Mouse (Mus musculus) testis, postnatal 14 days (tissue): ENCODE data around the gene Mid1.
"Not testable (repeated sequence)": the region's sequence is repeated elsewhere in the genome, so short reads cannot be mapped to it uniquely, and the experiment has no call there.

Source experiments
- DNase-seq: peaks from one replicate; pipeline ENCODE4 v3.0.0; 2021; ENCODE audit warnings: low spot score

Gene Mid1

DNA sequence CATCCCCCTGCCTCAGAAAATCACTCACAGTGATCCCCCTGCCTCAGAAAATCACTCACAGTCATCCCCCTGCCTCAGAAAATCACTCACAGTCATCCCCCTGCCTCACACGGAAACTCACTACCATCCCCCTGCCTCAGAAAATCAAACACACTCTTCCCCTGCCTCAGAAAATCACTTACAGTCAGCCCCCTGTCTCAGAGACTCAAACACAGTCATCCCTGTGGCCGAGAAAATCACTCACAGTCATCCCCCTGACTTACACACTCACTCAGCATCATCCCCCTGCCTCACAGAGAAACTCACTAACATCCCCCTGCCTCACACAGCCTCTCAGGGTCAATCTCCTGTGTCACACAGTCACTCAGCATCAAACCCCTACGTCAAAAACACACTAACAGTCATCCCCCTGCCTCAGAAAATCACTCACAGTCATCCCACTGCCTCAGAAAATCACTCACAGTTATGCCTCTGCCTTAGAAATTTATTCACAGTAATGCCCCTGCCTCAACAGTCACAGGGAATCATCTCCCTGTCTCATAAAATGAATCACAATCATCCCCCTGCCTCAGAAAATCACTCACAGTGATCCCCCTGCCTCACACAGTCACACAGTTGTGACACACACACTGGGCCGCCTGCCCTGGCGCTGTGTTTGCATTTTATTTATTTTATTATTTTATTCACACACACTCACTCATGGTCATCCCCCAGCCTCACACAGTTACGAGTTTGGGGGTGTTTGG lies 315.8 kb downstream of the Mid1 start:
- DNase-seq, result not testable (repeated sequence)

- not testable (repeated sequence) for DNase-seq
Observed at GRCm38 (mm10) chrX:170001388-170001695, 316.3 kb downstream of the Mid1 start.

DNA sequence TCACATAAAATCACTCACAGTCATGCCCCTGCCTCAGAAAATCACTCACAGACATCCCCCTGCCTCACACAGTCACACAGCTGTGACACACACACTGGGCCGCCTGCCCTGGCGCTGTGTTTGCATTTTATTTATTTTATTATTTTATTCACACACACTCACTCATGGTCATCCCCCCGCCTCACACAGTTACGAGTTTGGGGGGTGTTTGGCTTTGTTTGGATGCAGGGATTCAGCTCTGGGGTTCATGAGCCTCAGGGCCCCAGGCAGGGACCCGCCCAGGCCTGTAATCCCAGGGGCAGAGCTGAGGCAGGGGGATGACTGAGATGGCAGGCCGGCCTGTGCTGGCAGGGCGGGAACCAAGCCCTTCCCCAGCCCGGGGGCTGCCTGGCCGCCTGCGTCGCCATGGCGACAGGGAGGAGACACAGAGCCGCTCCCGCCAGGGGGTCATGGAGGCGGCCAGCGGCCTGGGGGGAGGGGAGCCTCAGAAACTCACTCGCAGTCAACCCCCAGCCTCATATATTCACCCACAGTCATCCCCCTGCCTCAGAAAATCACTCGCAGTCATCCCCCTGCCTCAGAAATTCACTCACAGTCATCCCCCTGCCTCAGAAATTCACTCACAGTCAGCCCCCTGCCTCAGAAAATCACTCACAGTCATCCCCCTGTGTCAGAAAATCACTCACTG lies 317.7 kb downstream of the Mid1 start:
- peak; percentile 81 for DNase-seq

- not testable (repeated sequence) for DNase-seq
Observed at GRCm38 (mm10) chrX:170003536-170003935, 318.5 kb downstream of the Mid1 start.

DNA sequence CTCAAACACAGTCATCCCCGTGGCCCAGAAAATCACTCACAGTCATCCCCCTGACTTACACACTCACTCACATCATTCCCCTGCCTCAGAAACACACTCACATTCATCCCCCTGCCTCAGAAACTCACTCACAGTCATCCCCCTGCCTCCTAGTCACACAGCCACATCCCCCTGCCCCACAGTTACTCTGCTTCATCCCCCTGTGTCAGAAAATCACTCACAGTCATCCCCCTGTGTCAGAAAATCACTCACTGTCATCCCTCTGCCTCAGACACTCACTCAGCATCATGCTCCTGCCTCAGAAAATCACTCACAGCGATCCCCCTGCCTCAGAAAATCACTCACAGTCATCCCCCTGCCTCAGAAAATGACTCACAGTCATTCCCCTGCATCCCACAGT lies 319.2 kb downstream of the Mid1 start:
- DNase-seq, result not testable (repeated sequence)

DNA sequence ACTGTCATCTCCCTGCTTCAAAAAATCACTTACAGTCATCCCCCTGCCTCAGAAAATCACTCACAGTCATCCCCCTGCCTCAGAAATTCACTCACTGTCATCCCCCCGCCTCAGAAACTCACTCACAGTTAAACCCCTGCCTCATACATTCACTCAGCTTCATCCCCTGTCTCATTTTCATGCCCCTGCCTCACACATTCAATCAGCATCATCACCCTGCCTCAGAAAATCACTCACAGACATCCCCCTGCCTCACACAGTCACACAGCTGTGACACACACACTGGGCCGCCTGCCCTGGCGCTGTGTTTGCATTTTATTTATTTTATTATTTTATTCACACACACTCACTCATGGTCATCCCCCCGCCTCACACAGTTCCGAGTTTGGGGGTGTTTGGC lies 319.8 kb downstream of the Mid1 start:
- DNase-seq, result peak; percentile 50

DNA sequence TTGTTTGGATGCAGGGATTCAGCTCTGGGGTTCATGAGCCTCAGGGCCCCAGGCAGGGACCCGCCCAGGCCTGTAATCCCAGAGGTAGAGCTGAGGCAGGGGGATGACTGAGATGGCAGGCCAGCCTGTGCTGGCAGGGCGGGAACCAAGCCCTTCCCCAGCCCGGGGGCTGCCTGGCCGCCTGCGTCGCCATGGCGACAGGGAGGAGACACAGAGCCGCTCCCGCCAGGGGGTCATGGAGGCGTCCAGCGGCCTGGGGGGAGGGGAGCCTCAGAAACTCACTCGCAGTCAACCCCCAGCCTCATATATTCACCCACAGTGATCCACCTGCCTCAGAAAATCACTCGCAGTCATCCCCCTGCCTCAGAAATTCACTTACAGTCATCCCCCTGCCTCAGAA lies 320.2 kb downstream of the Mid1 start:
- DNase-seq, result peak; percentile 81

- not testable (repeated sequence) for DNase-seq
Observed at GRCm38 (mm10) chrX:170005695-170006297, 320.8 kb downstream of the Mid1 start.

DNA sequence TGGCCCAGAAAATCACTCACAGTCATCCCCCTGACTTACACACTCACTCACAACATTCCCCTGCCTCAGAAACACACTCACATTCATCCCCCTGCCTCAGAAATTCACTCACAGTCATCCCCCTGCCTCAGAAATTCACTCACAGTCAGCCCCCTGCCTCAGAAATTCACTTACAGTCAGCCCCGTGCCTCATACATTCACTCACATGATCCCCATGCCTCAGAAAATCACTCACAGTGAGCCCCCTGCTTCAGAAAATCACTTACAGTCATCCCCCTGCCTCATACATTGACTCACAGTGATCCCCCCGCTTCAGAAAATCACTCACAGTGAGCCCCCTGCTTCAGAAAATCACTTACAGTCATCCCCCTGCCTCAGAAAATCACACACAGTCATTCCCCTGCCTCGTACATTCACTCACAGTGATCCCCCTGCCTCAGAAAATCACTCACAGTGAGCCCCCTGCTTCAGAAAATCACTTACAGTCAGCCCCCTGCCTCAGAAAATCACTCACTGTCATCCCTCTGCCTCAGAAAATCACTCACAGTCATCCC lies 321.8 kb downstream of the Mid1 start:
- DNase-seq, result not testable (repeated sequence)

DNA sequence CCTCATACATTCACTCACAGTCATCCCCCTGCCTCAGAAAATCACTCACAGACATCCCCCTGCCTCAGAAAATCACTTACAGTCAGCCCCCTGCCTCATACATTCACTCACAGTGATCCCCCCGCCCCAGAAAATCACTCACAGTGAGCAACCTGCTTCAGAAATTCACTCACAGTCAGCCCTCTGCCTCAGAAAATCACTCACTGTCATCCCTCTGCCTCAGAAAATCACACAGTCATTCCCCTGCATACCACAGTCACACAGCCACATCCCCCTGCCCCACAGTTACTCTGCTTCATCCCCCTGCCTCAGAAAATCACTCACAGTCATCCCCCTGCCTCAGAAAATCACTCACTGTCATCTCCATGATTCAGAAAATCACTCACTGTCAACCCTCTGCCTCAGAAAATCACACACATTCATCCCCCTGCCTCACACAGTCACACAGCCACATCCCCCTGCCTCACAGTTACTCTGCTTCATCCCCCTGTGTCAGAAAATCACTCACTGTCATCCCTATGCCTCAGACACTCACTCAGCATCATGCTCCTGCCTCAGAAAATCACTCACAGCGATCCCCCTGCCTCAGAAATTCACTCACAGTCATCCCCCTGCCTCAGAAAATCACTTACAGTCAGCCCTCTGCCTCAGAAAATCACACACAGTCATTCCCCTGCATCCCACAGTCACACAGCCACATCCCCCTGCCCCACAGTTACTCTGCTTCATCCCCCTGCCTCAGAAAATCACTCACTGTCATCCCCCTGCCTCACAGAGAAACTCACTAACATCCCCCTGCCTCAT lies 322.6 kb downstream of the Mid1 start:
- DNase-seq, result peak; percentile 46

- DNase-seq, result not testable (repeated sequence)
Observed at GRCm38 (mm10) chrX:170008179-170008467, 323.1 kb downstream of the Mid1 start.

DNA sequence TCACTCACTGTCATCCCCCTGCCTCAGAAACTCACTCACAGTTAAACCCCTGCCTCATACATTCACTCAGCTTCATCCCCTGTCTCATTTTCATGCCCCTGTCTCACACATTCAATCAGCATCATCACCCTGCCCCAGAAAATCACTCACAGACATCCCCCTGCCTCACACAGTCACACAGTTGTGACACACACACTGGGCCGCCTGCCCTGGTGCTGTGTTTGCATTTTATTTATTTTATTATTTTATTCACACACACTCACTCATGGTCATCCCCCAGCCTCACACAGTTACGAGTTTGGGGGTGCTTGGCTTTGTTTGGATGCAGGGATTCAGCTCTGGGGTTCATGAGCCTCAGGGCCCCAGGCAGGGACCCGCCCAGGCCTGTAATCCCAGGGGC lies 323.6 kb downstream of the Mid1 start:
- DNase-seq, result peak; percentile 76

DNA sequence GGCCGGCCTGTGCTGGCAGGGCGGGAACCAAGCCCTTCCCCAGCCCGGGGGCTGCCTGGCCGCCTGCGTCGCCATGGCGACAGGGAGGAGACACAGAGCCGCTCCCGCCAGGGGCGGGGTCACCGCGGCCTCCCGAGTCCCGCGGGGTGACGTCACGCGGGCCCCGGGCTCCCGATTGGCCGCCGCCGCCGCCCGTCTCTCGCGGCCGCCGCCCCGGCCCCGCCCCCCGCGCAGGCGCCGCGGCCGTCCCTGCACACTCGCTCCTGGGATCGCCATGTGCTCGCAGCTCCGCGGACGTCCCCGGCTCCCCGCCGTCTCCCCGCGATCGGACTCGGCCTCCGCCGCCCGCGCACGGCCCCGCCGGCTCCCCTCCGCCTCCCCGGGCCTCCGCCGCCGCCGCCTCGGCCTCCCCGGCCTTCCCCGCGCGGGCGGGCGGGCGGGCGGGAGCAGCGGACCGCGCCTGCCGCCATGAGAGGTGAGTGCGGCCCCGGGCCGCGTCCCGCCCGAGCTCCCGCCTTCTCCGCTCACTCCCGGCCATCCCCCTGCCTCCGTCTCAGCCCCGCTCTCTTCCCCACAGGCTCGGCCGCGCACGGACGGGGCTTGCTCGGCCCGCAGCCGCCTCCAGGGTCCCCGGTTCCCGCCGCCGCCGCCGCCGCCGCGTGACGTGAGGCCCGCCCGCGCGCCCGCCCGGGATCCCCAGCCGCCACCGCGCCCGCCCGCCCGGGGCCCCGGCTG lies 324.2 kb downstream of the Mid1 start, which contains the start of gene Gm21887:
TSS of gene Gm21887 (plus strand) at position 644 of the 735 bp plus-strand sequence.
- peak; percentile 97 for DNase-seq

DNA sequence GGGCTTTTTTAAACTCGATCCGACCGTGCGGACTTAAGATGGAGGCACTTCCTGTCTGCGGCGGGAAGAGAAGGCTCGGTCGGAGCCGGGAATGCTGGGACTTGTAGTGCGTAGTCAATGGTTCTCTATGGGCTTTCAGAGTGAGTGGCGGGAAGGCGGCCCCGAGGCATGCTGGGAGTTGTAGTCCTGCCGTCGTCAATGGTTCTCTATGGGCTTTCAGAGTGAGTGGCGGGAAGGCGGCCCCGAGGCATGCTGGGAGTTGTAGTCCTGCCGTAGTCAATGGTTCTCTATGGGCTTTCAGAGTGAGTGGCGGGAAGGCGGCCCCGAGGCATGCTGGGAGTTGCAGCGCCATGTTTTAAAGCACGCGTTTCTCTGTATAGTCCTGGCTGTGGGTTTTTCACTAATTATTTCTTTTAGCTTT lies 324.8 kb downstream of the Mid1 start:
- DNase-seq, result peak; percentile 100

DNA sequence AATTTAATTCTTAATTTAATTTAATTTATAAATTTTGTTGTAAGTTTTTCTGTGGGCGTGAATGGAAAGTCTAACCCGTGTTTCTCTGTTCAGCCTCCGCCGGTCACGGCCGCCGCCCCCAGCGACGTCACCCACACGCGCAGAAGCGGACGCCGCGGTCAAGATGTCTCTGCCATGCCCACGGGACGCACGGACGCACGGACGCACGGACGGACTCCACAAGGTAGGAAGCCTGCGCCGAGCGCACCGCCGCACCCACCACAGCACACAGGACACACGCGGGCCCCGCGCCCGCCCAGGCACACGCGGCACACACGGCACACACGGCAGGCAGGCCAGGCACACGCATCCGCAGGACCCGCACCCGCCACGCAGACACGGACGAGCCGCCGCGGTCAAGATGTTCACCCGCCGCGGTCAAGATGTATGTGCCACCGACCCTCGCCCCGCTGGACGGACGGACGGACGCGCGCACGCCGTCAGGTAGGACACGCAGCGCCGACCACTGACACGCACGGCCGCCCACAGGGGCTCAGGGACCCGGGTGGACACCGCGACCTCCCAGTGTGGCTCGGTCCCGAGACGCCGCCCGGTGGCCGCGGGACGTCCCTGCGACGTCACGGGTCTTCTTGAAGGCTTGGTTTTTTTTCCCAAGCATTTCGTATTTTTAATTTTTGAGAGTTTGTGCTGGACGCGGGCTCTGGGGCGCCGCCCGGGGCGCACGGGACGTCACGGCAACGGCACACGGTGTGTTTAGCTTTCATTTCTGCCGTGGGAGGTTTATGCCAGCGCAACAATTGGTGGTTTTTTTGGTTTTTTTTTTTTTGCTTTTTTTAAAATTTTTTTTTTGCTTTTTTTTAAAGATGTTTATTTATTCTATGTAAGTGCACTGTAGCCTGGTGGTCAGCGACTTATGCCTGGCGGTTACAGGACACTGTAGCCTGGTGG lies 325.9 kb downstream of the Mid1 start:
- peak; percentile 83 for DNase-seq

DNA sequence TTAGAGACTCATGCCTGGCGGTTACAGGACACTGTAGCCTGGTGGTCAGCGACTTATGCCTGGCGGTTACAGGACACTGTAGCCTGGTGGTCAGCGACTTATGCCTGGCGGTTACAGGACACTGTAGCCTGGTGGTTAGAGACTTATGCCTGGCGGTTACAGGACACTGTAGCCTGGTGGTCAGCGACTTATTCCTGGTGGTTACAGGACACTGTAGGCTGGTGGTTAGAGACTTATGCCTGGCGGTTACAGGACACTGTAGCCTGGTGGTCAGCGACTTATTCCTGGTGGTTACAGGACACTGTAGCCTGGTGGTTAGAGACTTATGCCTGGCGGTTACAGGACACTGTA lies 326.5 kb downstream of the Mid1 start:
- DNase-seq, result not testable (repeated sequence)

- not testable (repeated sequence) for DNase-seq
Observed at GRCm38 (mm10) chrX:170013421-170013820, 328.4 kb downstream of the Mid1 start.

GRCm38 (mm10) chrX:170014038-170014437 lies 329.0 kb downstream of the Mid1 start:
- DNase-seq, result not testable (repeated sequence)

DNA sequence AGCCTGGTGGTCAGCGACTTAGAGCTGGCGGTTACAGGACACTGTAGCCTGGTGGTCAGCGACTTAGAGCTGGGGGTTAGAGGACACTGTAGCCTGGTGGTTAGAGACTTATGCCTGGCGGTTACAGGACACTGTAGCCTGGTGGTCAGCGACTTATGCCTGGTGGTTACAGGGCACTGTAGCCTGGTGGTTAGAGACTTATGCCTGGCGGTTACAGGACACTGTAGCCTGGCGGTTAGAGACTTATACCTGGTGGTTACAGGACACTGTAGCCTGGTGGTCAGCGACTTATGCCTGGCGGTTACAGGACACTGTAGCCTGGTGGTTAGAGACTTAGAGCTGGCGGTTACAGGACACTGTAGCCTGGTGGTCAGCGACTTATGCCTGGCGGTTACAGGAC lies 330.9 kb downstream of the Mid1 start:
- not testable (repeated sequence) for DNase-seq
